9 mouse cellular contexts compared by ENCODE assay signal in genomic region chr19:22554421-22554941, GRCm38 (mm10).
DNase-seq lines count a peak whose midpoint lies in the region; ATAC-seq lines count a peak whose summit lies in the region.
"Had no signal": no experiment of that assay in that cellular context is flagged by ENCODE, and none has a peak within 500 bp of the region (broad histone marks: within the 10 kb centered on the region; RNA-seq: fewer than 3 reads in every experiment).

No protein-coding gene starts in this region.

- intact Hi-C loops in heart, postnatal 36 days (cut with DNase I), result loop anchor here (10.0 kb wide), 1 partner anchor 670 kb away; no protein-coding TSS in a partner anchor

- WGBS in forebrain, embryonic 16.5 days, result 2% methylated on average over 7 of the region's 7 CpGs
- WGBS in stomach, embryonic 15.5 days, result 18% methylated on average over 7 of the region's 7 CpGs

- H3K9ac ChIP-seq in forebrain, embryonic 16.5 days (replicated peaks; ENCODE audit: low read depth, low read length), result no peak overlapping the region
- H3K9ac ChIP-seq in stomach, embryonic 15.5 days, result no peak overlapping the region
- H3K9ac ChIP-seq: embryonic facial prominence, embryonic 15.5 days had no signal

- no peaks in the 10 kb centered on the region for H3K27me3 ChIP-seq in forebrain, embryonic 16.5 days (replicated peaks; ENCODE audit: control insufficient read depth, insufficient read depth, low read length)
- no peaks in the 10 kb centered on the region for H3K27me3 ChIP-seq in stomach, embryonic 15.5 days (replicated peaks)
- H3K27me3 ChIP-seq: embryonic facial prominence, embryonic 15.5 days had no signal

- H3K9me3 ChIP-seq in forebrain, embryonic 16.5 days (ENCODE audit: control insufficient read depth, low read length), result no peaks in the 10 kb centered on the region
- H3K9me3 ChIP-seq in stomach, embryonic 15.5 days, result no peaks in the 10 kb centered on the region
- H3K9me3 ChIP-seq: embryonic facial prominence, embryonic 15.5 days had no signal

- peak; percentile 59 for ATAC-seq in forebrain, embryonic 16.5 days
- ATAC-seq in stomach, embryonic 15.5 days (ENCODE audit: insufficient read depth, low FRiP score, low read depth), result peak; percentile 39; the same call in 1 of the 2 replicates

- H3K4me1 ChIP-seq in forebrain, embryonic 16.5 days (replicated peaks; ENCODE audit: control insufficient read depth, insufficient read depth, low read length), result peaks cover 13% of the 10 kb centered on the region
- H3K4me1 ChIP-seq in stomach, embryonic 15.5 days, result no peaks in the 10 kb centered on the region

- H3K27ac ChIP-seq in forebrain, embryonic 16.5 days (ENCODE audit: low read length), result no peak overlapping the region
- no peak overlapping the region for H3K27ac ChIP-seq in stomach, embryonic 15.5 days
- H3K27ac ChIP-seq: embryonic facial prominence, embryonic 15.5 days had no signal

- peak overlapping the region; percentile 38 for H3K4me2 ChIP-seq in forebrain, embryonic 16.5 days (ENCODE audit: low read length)
- H3K4me2 ChIP-seq in stomach, embryonic 15.5 days, result peak overlapping the region; percentile 5; the same call in 1 of the 2 replicates
- H3K4me2 ChIP-seq: embryonic facial prominence, embryonic 15.5 days had no signal

- H3K4me3 ChIP-seq in forebrain, embryonic 16.5 days (replicated peaks; ENCODE audit: low read length), result no peak overlapping the region
- H3K4me3 ChIP-seq in stomach, embryonic 15.5 days (replicated peaks), result no peak overlapping the region
- H3K4me3 ChIP-seq: embryonic facial prominence, embryonic 15.5 days had no signal

- peak; percentile 1 for DNase-seq in gastrocnemius, adult 18-20 months (ENCODE audit: low spot score)
- DNase-seq in gastrocnemius, postnatal 4 days (ENCODE audit: low spot score in 2 of 2), result no peak
- DNase-seq in heart, postnatal 36 days, result peak; percentile 24 to 39
- peak; percentile 3 for DNase-seq in layer of hippocampus, adult 9-10 months (ENCODE audit: low spot score)
- peak; percentile 8 to 43 for DNase-seq in lung, postnatal 4 days
- no peak for DNase-seq in spleen, postnatal 4 days (ENCODE audit: low spot score in 2 of 2)

- H3K36me3 ChIP-seq in forebrain, embryonic 16.5 days (ENCODE audit: control insufficient read depth, insufficient read depth), result no peaks in the 10 kb centered on the region
- no peaks in the 10 kb centered on the region for H3K36me3 ChIP-seq in stomach, embryonic 15.5 days
- H3K36me3 ChIP-seq: embryonic facial prominence, embryonic 15.5 days had no signal

Comparison
In these comparisons a context has a peak if more than half of its experiments do, and no peak if none do; other contexts are left out.
1. DNase-seq: peak in gastrocnemius, adult 18-20 months (single experiment), heart, postnatal 36 days (2 of 2), layer of hippocampus, adult 9-10 months (single experiment) and lung, postnatal 4 days (2 of 2); none in gastrocnemius, postnatal 4 days (0 of 2) and spleen, postnatal 4 days (0 of 2).